Mouse (Mus musculus) lung, adult 2 months (tissue): ENCODE data around the gene Htra1. TPM values are rescaled to one million over a fixed set of nuclear protein-coding genes. Genes with fewer than 3 reads are reported as not detected.
A peak's percentile ranks its signal among the peaks of the same experiment; 100 is the strongest.

Source experiments
- DNase-seq: peaks from one replicate; pipeline ENCODE4 v3.0.0; 2022
- H3K4me1 ChIP-seq: fragments of 200-500 bp; 2 replicates; pipeline ENCODE4 v1.6.1; 2011; ENCODE audit warnings: low read length; ENCODE audit not compliant: control insufficient read depth, insufficient read depth
- H3K4me3 ChIP-seq: fragments of 200-500 bp; replicated peaks from 2 replicates; pipeline ENCODE3; 2011; ENCODE audit warnings: low read depth, mild to moderate bottlenecking, control low read depth, low read length; ENCODE audit errors: extremely low read depth
- CTCF ChIP-seq: fragments of 200-500 bp; IDR thresholded peaks from 2 replicates; pipeline ENCODE4 v1.5.1; 2011; ENCODE audit warnings: mild to moderate bottlenecking, low read length, control low read depth; ENCODE audit not compliant: insufficient read depth
- POLR2A ChIP-seq: fragments of 200-500 bp; IDR thresholded peaks from 2 replicates; pipeline ENCODE4 v1.6.1; 2011; ENCODE audit warnings: low read depth, mild to moderate bottlenecking, control low read depth, low read length, borderline replicate concordance; ENCODE audit errors: extremely low read depth
- WGBS: fragments of 180-500 bp; shearing (Covaris S2); methylation state at CpG from one replicate; pipeline ENCODE4 v1.1.7; 2018; 5-methylcytosine and 5-hydroxymethylcytosine counted together
- polyA plus RNA-seq: library from polyadenylated mRNA; depleted of rRNA; stranded (reverse); fragments of >200 nt; gene quantifications from 2 replicates; pipeline ENCODE4 v1.2.3, GENCODE M21; 2012

The Htra1 gene
- polyA plus RNA-seq, 1 experiment, result 65.2 TPM

DNA sequence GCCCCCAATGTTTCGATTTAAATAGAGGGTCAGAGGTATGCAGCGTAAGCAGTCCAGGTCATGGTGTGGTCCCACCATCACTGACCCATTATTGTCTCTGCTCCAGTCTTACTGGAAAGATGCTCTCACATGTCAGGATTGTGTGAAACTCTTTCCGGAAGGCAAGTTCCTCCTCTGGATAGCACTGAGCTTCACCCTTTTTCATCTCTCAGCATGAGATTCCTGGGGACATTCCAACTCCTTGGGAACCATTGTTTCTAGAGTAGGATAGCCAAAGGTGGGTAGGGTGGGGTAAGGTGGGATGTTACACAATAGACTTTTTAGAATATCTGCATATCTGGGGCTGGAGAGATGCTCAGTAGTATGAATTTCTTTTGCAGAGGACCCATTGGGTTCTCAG lies 9.8 kb downstream of the Htra1 start:
- TF ChIP-seq CTCF, result no peak
- TF ChIP-seq POLR2A, result no peak
- peaks cover 4% of the 10 kb centered on the region; the same call in 1 of the 2 replicates for H3K4me1 ChIP-seq
- DNase-seq, result no peak
- no peak overlapping the region for H3K4me3 ChIP-seq
- WGBS, result 94% methylated on average over 3 of the region's 3 CpGs

DNA sequence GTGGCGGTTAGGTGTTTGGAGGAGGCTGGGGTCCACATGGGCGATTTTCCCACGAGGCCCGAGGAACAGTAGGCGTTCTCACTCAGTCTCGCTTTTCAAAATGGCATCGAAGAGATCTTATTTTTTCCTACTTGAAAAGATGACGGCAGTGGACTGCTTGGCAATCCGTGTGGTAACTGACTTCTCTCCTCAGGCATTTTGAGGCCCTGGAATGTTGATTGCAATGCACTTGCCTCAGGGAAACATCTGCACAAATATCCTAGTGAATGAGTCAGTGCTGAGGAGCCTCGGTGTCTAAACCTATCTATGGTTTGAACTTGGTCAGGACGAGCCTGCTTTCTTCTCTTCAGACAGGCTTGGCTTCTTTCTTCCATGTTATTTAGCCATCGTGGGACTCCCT lies 10.4 kb downstream of the Htra1 start:
- WGBS, result 84% methylated on average over 12 of the region's 12 CpGs
- DNase-seq, result no peak
- no peak for TF ChIP-seq CTCF
- H3K4me3 ChIP-seq, result no peak overlapping the region
- H3K4me1 ChIP-seq, result peaks cover 4% of the 10 kb centered on the region; the same call in 1 of the 2 replicates

DNA sequence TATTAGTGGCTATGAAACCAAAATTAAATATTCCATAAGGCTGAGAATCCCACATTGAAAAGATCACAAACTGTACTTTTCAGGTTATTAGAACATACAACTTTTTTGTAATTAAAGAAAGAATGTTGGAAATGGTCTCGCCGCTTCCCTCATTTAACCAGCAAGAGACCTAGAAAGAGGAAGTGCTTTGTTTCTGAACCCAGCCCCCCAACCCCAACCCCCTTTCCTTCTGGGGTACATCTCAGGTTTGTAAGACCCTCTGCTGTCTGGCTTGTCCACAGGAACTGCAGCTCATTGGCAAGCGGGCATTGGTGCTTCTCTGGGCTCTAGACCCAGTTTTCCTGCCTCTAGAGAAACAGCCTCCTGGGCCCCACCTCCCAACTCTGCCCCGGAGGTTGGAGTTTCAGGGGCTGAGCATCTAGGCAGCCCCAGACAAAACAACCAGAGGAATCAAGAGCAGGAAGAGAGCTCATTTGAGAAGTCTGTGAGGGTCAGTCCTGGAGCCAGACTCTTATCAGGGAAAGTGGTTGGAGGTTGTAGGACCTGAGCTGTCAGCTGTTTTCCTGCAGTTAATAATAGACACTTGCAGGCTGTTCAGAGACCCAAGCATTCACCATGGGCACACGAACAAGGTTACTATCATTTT lies 12.8 kb downstream of the Htra1 start:
- no peak overlapping the region for H3K4me3 ChIP-seq
- DNase-seq, result no peak
- peaks cover 4% of the 10 kb centered on the region; the same call in 1 of the 2 replicates for H3K4me1 ChIP-seq
- 36% methylated on average over 5 of the region's 5 CpGs for WGBS
- TF ChIP-seq POLR2A (no peak), CTCF (no peak)

DNA sequence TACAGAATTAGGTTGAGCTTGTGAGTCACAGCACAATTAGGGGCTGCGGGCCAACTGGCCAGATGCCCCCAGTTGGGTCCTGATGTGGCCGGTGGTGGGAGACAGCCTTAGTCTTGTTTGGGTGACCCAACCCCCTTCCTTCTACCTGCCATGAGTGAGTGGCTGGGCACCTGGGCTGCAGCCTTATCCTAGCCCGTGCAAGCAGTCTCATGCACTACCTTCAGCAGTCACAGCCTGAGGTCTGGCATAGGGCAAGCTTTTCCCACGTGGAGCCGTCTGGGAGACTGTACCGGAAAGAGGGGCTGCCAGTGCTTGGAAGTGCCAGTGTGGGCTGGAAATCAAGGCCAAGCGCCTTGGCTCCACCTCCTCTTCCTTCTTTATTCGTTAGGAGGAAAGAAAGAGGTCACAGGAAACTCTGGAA lies 13.4 kb downstream of the Htra1 start:
- 18% methylated on average over 8 of the region's 8 CpGs for WGBS
- H3K4me1 ChIP-seq, result peaks cover 4% of the 10 kb centered on the region; the same call in 1 of the 2 replicates
- TF ChIP-seq CTCF (no peak), POLR2A (no peak)
- no peak overlapping the region for H3K4me3 ChIP-seq
- peak; percentile 30 for DNase-seq

DNA sequence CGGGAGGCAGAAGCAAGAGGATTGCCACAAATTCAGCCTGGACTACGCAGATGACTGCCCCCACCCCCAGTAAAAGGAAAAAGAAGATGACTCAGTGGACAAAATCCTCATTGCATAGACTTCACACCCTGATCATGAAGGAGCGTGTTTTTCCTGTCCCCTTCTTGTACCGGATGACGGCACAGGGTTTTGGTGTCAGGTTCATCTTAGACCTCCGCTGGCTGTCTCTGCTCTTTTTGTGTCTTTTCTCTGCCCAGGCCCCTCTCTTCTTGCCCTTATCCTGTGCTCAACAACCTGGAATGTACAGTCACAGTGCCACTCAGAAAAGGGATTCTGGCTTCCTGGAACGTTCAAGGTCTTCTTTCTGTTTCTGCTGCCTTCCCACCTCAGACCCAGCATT lies 14.6 kb downstream of the Htra1 start:
- TF ChIP-seq CTCF, result no peak
- TF ChIP-seq POLR2A, result no peak
- H3K4me3 ChIP-seq, result no peak overlapping the region
- DNase-seq, result no peak
- 90% methylated on average over 7 of the region's 7 CpGs for WGBS
- peaks cover 4% of the 10 kb centered on the region; the same call in 1 of the 2 replicates for H3K4me1 ChIP-seq

DNA sequence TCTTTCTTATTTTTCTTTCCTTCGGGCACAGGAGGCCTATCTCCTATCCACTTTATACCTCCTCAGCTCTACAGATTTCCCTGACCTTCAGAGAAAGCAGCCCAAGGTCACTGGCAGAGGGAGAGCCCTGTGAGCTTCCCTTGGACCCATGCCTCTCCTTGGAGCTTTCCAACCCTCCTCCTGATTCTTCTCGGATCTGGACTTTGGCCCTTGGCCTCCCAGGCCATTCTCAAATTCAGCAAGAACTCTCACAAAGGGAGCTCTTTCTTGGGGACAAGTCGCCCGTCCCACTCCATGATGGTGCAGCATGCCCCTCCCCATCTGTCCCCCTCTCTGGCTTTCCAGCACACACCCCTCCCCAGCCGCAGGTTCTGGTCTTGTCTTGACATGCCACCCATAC lies 15.1 kb downstream of the Htra1 start:
- peaks cover 4% of the 10 kb centered on the region; the same call in 1 of the 2 replicates for H3K4me1 ChIP-seq
- no peak overlapping the region for H3K4me3 ChIP-seq
- no peak for DNase-seq
- TF ChIP-seq CTCF (no peak), POLR2A (no peak)
- 90% methylated on average over 5 of the region's 5 CpGs for WGBS

DNA sequence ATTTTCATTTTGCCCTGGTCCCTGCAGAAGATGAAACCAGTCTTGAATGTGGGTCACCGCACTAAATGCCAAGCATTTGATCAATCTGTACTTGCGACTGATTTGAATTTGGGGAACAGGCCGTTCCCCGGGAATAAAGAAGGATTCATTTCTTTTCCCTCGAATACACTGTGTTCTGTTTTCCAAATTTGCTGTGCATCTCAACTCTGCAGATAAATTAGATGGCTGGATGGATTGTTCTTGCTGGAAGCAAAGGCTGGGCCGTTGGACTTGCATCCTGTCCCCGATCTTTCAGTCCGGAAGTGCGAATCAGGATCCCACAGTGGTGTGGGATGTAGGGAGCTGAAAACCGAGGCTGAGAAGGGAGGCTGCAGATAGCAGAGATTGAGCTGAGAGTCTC lies 17.5 kb downstream of the Htra1 start:
- 86% methylated on average over 10 of the region's 10 CpGs for WGBS
- Histone ChIP-seq H3K4me1 (peaks cover 4% of the 10 kb centered on the region; the same call in 1 of the 2 replicates), H3K4me3 (no peak overlapping the region)
- no peak for DNase-seq
- TF ChIP-seq POLR2A (no peak), CTCF (no peak)

DNA sequence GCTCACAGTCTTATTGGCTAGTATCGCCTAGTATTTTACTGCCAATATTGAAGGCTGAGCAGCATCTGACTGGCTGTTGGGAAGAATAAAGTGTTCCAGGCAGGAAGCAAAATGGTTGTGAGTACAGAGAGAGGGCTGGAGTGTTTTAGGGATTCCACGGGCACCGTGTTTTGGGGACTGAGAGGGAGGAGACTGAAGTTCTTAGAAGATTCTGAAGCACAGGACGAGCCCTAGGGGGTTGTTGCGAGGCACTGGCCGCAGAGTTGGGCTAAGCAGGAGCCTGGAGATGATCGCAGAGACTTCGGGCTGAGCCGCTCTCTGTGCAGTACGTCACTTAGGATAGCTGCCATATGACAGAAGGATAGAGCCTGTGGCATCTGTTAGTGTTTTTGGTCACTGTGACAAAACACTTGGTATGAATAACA lies 18.3 kb downstream of the Htra1 start:
- Histone ChIP-seq H3K4me1 (no peaks in the 10 kb centered on the region), H3K4me3 (no peak overlapping the region)
- no peak for TF ChIP-seq POLR2A
- no peak for TF ChIP-seq CTCF
- 82% methylated on average over 10 of the region's 10 CpGs for WGBS
- no peak for DNase-seq

DNA sequence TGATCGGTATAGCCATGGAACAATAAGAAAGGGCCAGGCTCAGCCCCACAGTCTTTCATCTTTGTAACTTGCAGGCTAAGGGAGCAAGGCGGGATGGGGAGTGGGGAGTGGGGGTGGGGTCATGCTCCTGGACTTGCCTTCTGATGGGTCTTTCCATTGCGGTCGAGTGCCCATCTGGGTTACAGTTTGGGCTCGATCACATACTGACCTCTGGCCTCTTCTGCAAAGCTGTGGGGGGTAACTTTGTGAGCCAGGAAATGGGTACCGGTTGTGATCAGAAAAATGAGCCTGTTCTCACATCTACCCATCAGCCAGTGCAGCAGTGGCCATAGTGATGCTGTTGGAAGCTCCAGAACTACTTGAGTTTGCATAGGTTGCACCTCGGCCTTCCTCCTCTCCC lies 22.6 kb downstream of the Htra1 start:
- TF ChIP-seq CTCF (no peak), POLR2A (no peak)
- 79% methylated on average over 7 of the region's 7 CpGs for WGBS
- Histone ChIP-seq H3K4me3 (no peak overlapping the region), H3K4me1 (peaks cover 2% of the 10 kb centered on the region; the same call in 1 of the 2 replicates)
- DNase-seq, result no peak

DNA sequence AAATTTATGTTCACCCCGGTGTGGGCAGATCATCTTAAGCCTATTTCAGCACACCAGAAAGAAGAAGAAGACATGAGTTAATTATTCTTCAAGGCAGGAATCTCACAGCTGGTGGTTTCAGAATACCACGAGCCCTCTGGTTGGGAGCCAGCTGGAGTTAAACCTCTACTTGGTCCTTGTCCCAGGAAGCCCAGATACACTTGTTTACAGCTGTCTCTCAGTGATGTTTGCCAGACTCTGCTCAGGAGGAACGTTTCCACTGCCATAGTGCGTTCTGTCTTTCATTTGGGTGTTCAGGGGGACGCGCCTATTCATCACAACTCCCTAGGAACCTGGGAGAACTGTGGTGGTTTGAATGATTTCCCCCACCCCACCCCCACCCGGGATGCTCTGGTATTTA lies 24.0 kb downstream of the Htra1 start:
- peaks cover 5% of the 10 kb centered on the region; the same call in 1 of the 2 replicates for H3K4me1 ChIP-seq
- no peak for TF ChIP-seq POLR2A
- no peak for TF ChIP-seq CTCF

More for the DNA sequence above, 24.0 kb downstream of the Htra1 start:
- no peak for DNase-seq
- H3K4me3 ChIP-seq, result no peak overlapping the region
- WGBS, result 31% methylated on average over 7 of the region's 7 CpGs
